Mouse (Mus musculus) heart, embryonic 12.5 days (tissue): ENCODE measurements at regions not wholly inside any gene's neighbourhood (a gene's known extent, or its start where the extent isn't known, plus 50 kb on each side); places are given as distances from the start of the nearest gene placed in this dataset.
A peak's percentile ranks its signal among the peaks of the same experiment; 100 is the strongest.

Experiments
- ATAC-seq: fragments of 200-750 bp; cut with Nextera tagmentation; 2 replicates; pipeline ENCODE4 v1.8.0; 2017; ENCODE audit warnings: moderate TSS enrichment, moderate library complexity; ENCODE audit not compliant: insufficient number of reproducible peaks, low FRiP score
- H3K27ac ChIP-seq: fragments of 300-500 bp; sonication (generic); 2 replicates; pipeline ENCODE4 v1.5.1; 2016; ENCODE audit warnings: mild to moderate bottlenecking, moderate library complexity; ENCODE audit not compliant: poor library complexity, severe bottlenecking
- H3K27me3 ChIP-seq: fragments of 300-500 bp; sonication (generic); replicated peaks from 2 replicates; pipeline ENCODE4 v1.6.1; 2016; ENCODE audit warnings: mild to moderate bottlenecking, moderate library complexity
- H3K36me3 ChIP-seq: fragments of 300-500 bp; sonication (generic); 2 replicates; pipeline ENCODE4 v1.6.1; 2016; ENCODE audit warnings: mild to moderate bottlenecking, moderate library complexity
- H3K4me1 ChIP-seq: fragments of 300-500 bp; sonication (generic); replicated peaks from 2 replicates; pipeline ENCODE4 v1.6.1; 2016; ENCODE audit warnings: mild to moderate bottlenecking
- H3K4me2 ChIP-seq: fragments of 300-500 bp; sonication (generic); 2 replicates; pipeline ENCODE4 v1.6.1; 2016; ENCODE audit warnings: mild to moderate bottlenecking, moderate library complexity
- H3K4me3 ChIP-seq: fragments of 300-500 bp; sonication (generic); 2 replicates; pipeline ENCODE4 v1.5.1; 2016; ENCODE audit warnings: mild to moderate bottlenecking
- H3K9ac ChIP-seq: fragments of 300-500 bp; sonication (generic); 2 replicates; pipeline ENCODE4 v1.6.1; 2016; ENCODE audit warnings: mild to moderate bottlenecking, moderate library complexity
- H3K9me3 ChIP-seq: fragments of 300-500 bp; sonication (generic); replicated peaks from 2 replicates; pipeline ENCODE4 v1.6.1; 2016; ENCODE audit warnings: mild to moderate bottlenecking, moderate library complexity
- WGBS: fragments of 180-500 bp; shearing (Covaris S2); methylation state at CpG from one replicate; pipeline ENCODE4 v1.1.7; 2016; 5-methylcytosine and 5-hydroxymethylcytosine counted together

DNA sequence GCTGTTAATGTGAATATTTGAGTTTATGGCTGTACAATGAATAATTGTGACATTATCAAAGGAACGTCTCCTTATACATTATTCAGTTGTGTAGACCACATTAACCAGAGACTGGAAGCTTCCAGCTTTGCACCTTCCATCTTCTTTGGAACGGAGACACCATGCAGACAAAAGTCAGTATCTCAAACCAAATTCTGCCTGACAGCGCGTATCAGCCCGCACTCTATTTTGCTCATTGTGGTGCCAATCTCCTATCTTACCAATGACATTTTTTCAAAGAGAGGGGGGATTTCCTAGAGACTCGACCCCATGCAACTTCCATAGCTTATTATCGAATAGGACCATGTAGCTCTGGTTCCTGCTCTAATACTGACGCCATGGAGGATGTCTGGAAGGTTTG is 69.9 kb upstream of the Tmco5 start:
- Histone ChIP-seq H3K4me1 (peaks cover 6% of the 10 kb centered on the region; the same call in 1 of the 2 replicates), H3K27ac (no peak overlapping the region), H3K36me3 (no peaks in the 10 kb centered on the region), H3K27me3 (no peaks in the 10 kb centered on the region), H3K4me3 (no peak overlapping the region), H3K9me3 (no peaks in the 10 kb centered on the region), H3K9ac (no peak overlapping the region), H3K4me2 (no peak overlapping the region)
- 85% methylated on average over 8 of the region's 8 CpGs for WGBS
- no peak for ATAC-seq

GRCm38 (mm10) chr2:116810116-116810515 is 68.4 kb upstream of the Tmco5 start:
- no peak for ATAC-seq
- H3K4me2 ChIP-seq = no peak overlapping the region
- 87% methylated on average over 16 of the region's 16 CpGs for WGBS
- H3K4me3 ChIP-seq = no peak overlapping the region
- no peaks in the 10 kb centered on the region for H3K36me3 ChIP-seq
- H3K27me3 ChIP-seq = no peaks in the 10 kb centered on the region
- no peaks in the 10 kb centered on the region for H3K9me3 ChIP-seq
- H3K9ac ChIP-seq = no peak overlapping the region
- H3K27ac ChIP-seq = no peak overlapping the region
- H3K4me1 ChIP-seq = peaks cover 7% of the 10 kb centered on the region; the same call in 1 of the 2 replicates

GRCm38 (mm10) chr2:116812869-116813558 is 65.5 kb upstream of the Tmco5 start:
- no peak overlapping the region for H3K9ac ChIP-seq
- no peak for ATAC-seq

DNA sequence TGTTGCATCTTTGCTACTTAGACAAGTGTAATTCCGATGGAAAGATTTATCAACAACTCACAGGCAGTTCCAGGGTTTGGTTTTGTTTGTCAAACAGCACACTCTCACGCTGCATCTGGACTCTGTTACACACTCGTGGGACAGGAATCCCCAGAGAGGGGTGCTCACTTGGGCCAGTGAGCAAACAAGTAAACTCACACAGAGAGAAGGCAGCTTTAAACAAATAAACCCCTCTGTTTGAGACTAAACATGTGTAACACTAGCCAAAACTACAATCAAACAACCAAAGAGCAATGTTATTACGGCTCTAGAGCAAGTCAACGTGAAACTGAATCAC is 65.0 kb upstream of the Tmco5 start:
- Histone ChIP-seq H3K27me3 (no peaks in the 10 kb centered on the region), H3K36me3 (no peaks in the 10 kb centered on the region), H3K27ac (no peak overlapping the region), H3K9me3 (no peaks in the 10 kb centered on the region), H3K4me3 (no peak overlapping the region), H3K9ac (no peak overlapping the region), H3K4me1 (peaks cover 9% of the 10 kb centered on the region), H3K4me2 (0 out of 2 replicates have a peak overlapping the region, but pooled peaks have one; percentile 13)
- ATAC-seq = no peak
- 52% methylated on average over 5 of the region's 5 CpGs for WGBS

More at GRCm38 (mm10) chr2:116812869-116813558, 65.5 kb upstream of the Tmco5 start:
- Histone ChIP-seq H3K4me1 (peaks cover 7% of the 10 kb centered on the region; the same call in 1 of the 2 replicates), H3K4me3 (no peak overlapping the region), H3K9me3 (no peaks in the 10 kb centered on the region), H3K27me3 (no peaks in the 10 kb centered on the region), H3K4me2 (0 out of 2 replicates have a peak overlapping the region, but pooled peaks have one; percentile 13), H3K27ac (no peak overlapping the region), H3K36me3 (no peaks in the 10 kb centered on the region)
- WGBS = 59% methylated on average over 13 of the region's 13 CpGs

DNA sequence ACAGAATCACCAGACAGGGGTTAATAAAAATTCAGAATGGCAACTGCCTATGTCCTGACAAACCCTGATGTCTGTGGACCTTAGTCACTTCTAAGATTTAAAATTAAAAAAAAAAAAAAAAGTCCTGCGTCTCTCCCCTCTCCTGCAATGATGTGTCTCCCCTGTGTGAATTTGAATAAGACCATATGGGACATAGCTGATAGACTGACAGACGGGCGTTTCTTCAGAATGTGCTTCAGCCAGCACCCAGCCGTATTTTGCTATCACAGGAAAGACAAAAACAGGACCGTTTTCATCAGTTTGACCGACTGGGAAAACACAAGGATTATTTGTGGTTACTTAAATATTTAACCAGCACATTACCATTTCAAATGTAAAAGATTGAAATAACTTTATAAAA is 61.4 kb upstream of the Tmco5 start:
- no peaks in the 10 kb centered on the region for H3K9me3 ChIP-seq
- no peak for ATAC-seq
- no peaks in the 10 kb centered on the region for H3K36me3 ChIP-seq
- 64% methylated on average over 6 of the region's 6 CpGs for WGBS
- no peak overlapping the region for H3K9ac ChIP-seq
- H3K4me1 ChIP-seq = peaks cover 17% of the 10 kb centered on the region
- no peaks in the 10 kb centered on the region for H3K27me3 ChIP-seq
- H3K4me2 ChIP-seq = no peak overlapping the region
- no peak overlapping the region for H3K4me3 ChIP-seq
- no peak overlapping the region for H3K27ac ChIP-seq

DNA sequence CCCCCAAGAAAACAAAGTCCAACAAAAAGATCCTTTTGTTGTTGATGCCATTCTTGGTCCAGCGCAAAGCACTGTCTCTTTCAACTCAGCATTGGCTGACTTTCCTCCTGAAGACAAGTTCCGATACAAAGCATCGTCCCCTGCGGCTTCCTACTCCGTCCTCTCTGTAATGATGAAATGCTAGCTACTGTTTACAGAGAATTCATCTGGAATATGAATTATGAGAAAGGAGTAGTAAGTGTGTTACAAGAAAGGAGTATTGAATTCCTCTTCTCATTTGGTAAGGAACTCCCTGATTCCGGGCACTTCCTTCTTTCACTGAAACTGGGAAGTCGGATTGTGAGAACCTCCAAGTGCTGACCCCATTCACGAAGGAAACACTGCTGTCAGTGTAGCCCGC is 60.9 kb upstream of the Tmco5 start:
- no peak for ATAC-seq
- Histone ChIP-seq H3K4me1 (peaks cover 17% of the 10 kb centered on the region), H3K27me3 (no peaks in the 10 kb centered on the region), H3K4me2 (no peak overlapping the region), H3K27ac (no peak overlapping the region), H3K36me3 (no peaks in the 10 kb centered on the region), H3K4me3 (no peak overlapping the region), H3K9me3 (no peaks in the 10 kb centered on the region), H3K9ac (no peak overlapping the region)
- WGBS = 73% methylated on average over 9 of the region's 9 CpGs

- 30% methylated on average over 2 of the region's 2 CpGs for whole genome bisulfite sequencing
- no peaks in the 10 kb centered on the region for H3K27me3 ChIP-seq
- no peak overlapping the region for H3K4me2 ChIP-seq
- H3K27ac ChIP-seq = peak overlapping the region; percentile 66; the same call in 1 of the 2 replicates
- H3K9me3 ChIP-seq = no peaks in the 10 kb centered on the region
- no peaks in the 10 kb centered on the region for H3K36me3 ChIP-seq
- H3K4me3 ChIP-seq = no peak overlapping the region
- H3K9ac ChIP-seq = no peak overlapping the region
- no peak for ATAC-seq
- H3K4me1 ChIP-seq = peaks cover 11% of the 10 kb centered on the region
Measured at GRCm38 (mm10) chr2:116818550-116818949, 59.9 kb upstream of the Tmco5 start.

DNA sequence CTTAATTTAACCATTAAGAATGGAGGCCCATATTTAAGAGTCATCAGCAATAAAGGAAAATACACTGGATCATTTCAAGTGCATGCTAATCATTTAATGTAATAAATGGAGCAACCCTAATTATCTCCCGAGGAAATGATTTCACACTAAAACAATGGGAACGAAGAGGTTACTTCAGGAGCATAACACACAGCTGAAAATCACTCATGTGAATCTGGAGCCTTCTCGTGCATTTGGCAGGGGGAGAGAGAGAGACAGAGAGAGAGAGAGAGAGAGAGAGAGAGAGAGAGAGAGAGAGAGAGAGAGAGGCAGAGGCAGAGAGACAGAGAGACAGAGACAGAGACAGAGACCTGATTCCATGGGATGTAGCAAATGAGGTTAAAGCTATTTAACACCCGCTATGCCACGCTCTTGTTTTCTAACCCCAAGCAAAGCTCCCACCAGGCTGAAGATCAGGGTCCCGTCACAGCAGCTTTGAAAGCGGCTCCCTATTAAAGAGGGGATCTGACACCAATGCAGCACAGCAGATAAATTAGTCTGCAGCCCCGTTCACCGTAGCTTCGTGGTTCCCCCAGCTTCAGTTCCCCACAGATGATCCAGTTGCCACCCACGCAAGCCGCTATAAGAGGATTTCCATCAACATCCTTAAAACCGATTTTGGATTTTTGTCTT is 59.3 kb upstream of the Tmco5 start:
- no peak for ATAC-seq
- Histone ChIP-seq H3K27ac (no peak overlapping the region), H3K9me3 (no peaks in the 10 kb centered on the region), H3K4me1 (peaks cover 11% of the 10 kb centered on the region), H3K27me3 (no peaks in the 10 kb centered on the region), H3K9ac (no peak overlapping the region), H3K36me3 (no peaks in the 10 kb centered on the region), H3K4me3 (no peak overlapping the region), H3K4me2 (no peak overlapping the region)
- 54% methylated on average over 13 of the region's 13 CpGs for WGBS

- no peaks in the 10 kb centered on the region for H3K27me3 ChIP-seq
- H3K4me1 ChIP-seq = peaks cover 11% of the 10 kb centered on the region
- no peak overlapping the region for H3K9ac ChIP-seq
- H3K27ac ChIP-seq = no peak overlapping the region
- ATAC-seq = no peak
- no peak overlapping the region for H3K4me2 ChIP-seq
- 51% methylated on average over 13 of the region's 13 CpGs for WGBS
- H3K36me3 ChIP-seq = no peaks in the 10 kb centered on the region
- H3K9me3 ChIP-seq = no peaks in the 10 kb centered on the region
- H3K4me3 ChIP-seq = no peak overlapping the region
Measured at GRCm38 (mm10) chr2:116820831-116821745, 57.4 kb upstream of the Tmco5 start.
